Mouse (Mus musculus): Measurements from ENCODE around the gene Gpx1.
"Not testable (repeated sequence)": the region's sequence is repeated elsewhere in the genome, so short reads cannot be mapped to it uniquely, and the experiment has no call there.

Gpx1 gene

GRCm38 (mm10) chr9:108338886-108339781 lies at the start of gene Gpx1:
TSS of gene Gpx1 (plus strand) at chr9:108338903.
- peak; percentile 94 for DNase-seq (ENCODE audit: low read depth, low spot score)

DNA sequence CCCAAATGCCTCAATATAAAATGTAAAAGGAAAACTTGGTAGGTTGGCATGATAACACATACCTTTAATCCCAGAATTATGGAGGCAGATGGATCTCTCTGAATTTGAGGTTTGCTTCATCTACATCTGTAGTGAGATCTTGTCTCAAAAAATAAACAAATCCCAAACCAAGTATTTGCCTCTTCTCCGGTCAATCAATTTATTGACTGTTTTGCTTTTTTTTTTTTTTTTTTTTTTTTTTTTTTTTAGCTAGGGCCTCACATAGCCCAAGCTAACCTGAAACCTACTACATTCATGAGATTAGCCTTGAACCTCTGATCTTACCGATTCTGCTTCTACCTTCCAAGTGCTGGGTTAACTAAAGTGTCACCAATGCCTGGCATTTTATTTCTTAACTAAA lies 49.4 kb upstream of the Gpx1 start:
- DNase-seq (ENCODE audit: low read depth, low spot score): no peak

- DNase-seq (ENCODE audit: low read depth, low spot score): peak; percentile 94
Measured at GRCm38 (mm10) chr9:108290016-108290750, 48.5 kb upstream of the Gpx1 start, which contains the start of gene Nicn1. TSS of gene Nicn1 (plus strand) at chr9:108290429.

- DNase-seq (ENCODE audit: low read depth, low spot score): no peak
Measured at GRCm38 (mm10) chr9:108290773-108291172, 47.9 kb upstream of the Gpx1 start.

GRCm38 (mm10) chr9:108296453-108297355 lies 42.0 kb upstream of the Gpx1 start, which contains the start of gene Amt:
TSS of gene Amt (plus strand) at chr9:108296853.
- no peak for DNase-seq (ENCODE audit: low read depth, low spot score)

DNA sequence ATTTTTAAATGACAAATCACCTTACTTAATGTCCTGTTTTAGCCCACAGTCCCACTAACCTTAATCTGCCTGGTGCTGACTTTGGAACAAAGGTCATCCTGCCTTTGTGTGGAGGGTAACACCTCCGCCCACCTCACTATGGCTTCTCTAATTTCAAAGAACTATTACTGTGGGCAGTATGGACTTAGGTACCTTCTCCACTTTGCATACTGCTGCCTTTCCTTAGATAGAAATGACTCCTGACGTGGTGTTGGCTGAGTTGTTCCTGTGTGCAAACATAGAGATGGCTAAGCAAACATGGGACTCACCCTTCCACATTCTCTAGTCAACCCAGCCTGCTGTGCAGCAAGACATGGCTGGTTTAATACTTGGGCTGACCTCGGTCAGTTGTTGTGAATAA lies 36.9 kb upstream of the Gpx1 start:
- no peak for DNase-seq (ENCODE audit: low read depth, low spot score)

DNA sequence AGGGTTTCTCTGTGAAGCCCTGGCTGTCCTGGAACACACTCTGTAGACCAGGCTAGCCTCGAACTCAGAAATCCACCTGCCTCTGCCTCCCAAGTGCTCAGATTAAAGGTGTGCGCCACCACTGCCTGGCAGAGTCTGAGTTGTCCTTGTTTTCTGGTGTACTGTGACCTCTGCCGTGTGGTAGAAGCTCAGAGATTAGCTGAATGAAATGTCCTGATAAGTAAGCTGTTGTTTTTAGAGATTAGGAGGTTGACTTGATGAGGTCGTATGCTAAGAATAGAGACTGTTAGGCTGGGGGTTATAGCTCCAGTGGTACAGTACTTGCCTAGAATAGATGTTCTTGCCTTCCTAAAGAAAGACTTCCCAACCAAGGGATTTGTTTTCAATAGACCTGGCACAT lies 34.0 kb upstream of the Gpx1 start:
- DNase-seq (ENCODE audit: low read depth, low spot score): no peak

- DNase-seq (ENCODE audit: low read depth, low spot score): no peak
Measured at GRCm38 (mm10) chr9:108305170-108305569, 33.5 kb upstream of the Gpx1 start.

DNA sequence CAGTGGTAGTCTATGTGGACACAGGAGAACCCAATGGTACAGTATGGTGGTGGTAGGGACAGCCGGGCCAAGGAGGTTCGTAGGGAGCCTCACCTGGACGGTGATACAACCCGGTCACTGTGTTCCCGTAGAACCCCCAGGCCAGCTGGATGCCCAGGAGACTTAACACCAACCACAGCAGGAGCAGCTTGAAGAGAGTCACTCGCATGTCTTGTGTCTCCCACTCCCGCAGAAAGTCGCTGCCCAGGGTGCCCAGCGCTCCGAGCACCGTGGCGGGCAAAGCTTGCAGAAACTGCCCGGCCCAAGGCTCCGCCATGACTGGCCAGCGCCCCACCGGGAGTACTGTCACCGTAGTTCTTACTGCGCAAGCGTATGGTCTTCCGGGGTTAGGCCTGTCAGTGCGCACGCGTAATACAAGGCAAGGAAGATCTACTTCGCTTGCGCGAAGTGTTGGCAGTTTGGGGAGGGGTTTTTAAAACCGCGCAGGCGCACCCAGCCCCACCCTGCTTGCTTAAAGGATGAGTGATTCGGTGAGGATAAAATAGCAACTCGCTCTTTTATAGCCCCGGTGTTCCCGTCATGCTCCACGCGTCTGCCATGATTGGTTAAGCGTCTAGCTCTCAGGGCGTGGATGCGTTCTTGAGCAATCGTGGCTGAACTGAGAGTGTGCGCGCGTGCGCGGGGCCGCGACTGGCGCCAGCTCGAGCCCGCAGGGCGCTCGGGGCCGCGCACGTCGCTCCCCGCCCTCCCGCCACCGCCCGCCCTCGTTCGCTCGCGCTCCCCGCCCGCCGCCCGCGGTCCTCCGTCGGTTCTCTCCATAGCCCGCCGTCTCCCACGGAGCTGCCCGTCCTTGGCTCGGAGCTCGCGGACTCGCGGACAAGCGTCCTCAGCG lies 32.8 kb upstream of the Gpx1 start, which contains the start of the genes Rhoa and Tcta:
TSS of gene Rhoa (plus strand) at position 501 of the 892 bp plus-strand sequence.
TSS of gene Tcta (minus strand) at position 532 of the 892 bp plus-strand sequence.
- peak; percentile 100 for DNase-seq (ENCODE audit: low read depth, low spot score)

GRCm38 (mm10) chr9:108306571-108306980 lies 32.1 kb upstream of the Gpx1 start:
- DNase-seq (ENCODE audit: low read depth, low spot score): peak; percentile 85

DNA sequence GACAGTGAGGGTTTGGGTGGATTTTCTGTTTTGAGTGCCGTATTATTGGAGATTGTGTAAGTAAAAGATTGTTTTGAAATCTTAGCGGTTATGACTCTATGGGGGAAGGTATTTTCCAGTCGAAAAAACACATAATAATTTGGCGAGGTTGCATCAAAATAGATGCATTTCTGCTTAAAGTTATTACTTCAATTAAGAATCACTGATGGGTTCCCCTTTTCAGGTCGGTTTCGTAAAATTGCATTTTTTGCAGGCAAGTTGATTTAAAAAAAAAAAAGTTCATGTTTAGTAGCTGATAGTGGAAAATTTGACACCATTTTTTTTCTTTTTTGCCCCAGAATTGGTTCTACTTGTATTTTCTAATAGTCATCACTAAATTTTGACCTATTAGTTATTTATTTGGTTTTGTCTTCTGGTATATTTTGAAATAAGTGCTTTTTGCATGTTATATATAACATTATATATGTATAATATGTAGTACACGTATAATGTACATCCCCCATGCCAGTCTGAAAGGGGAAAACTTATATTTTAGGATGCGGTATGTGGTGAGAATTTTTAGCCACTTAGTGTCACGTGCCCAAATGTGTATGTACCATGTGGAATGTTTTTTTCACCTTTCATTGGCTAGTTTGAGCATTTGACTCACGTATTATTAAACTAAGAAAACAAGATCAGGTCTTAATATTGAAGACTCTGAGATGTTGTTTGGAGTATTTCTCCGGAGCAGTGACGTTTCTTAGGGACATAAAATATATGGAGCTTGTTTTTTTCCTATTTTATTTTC lies 31.5 kb upstream of the Gpx1 start:
- DNase-seq (ENCODE audit: low read depth, low spot score): peak; percentile 33

GRCm38 (mm10) chr9:108308141-108308540 lies 30.6 kb upstream of the Gpx1 start:
- DNase-seq (ENCODE audit: low read depth, low spot score): no peak

GRCm38 (mm10) chr9:108317572-108317971 lies 21.1 kb upstream of the Gpx1 start:
- peak; percentile 32 for DNase-seq (ENCODE audit: low read depth, low spot score)

- no peak for DNase-seq (ENCODE audit: low read depth, low spot score)
Measured at GRCm38 (mm10) chr9:108318462-108318861, 20.2 kb upstream of the Gpx1 start.

- not testable (repeated sequence) for DNase-seq (ENCODE audit: low read depth, low spot score)
Measured at GRCm38 (mm10) chr9:108322054-108322453, 16.6 kb upstream of the Gpx1 start.

DNA sequence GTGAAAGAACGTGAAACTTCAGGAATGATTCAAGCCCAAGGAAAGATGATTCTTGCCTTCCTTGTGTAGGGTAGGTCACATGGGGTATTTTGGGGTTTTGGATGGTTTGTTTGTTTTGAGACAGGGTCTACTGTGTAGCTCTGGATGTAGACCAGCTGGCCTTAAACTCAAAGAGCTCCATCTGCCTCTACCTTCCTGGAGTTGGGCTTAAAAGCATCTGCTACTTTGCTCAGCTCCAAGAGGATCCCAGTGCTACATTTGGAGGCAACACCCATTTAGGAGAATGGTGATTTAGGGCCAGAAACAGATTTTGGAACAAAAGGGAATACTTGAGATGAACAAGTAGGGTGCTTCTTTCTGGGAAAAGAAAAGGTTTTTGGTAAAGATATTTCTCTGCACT lies 13.9 kb upstream of the Gpx1 start:
- DNase-seq (ENCODE audit: low read depth, low spot score): no peak

GRCm38 (mm10) chr9:108325811-108326210 lies 12.9 kb upstream of the Gpx1 start:
- DNase-seq (ENCODE audit: low read depth, low spot score): no peak

DNA sequence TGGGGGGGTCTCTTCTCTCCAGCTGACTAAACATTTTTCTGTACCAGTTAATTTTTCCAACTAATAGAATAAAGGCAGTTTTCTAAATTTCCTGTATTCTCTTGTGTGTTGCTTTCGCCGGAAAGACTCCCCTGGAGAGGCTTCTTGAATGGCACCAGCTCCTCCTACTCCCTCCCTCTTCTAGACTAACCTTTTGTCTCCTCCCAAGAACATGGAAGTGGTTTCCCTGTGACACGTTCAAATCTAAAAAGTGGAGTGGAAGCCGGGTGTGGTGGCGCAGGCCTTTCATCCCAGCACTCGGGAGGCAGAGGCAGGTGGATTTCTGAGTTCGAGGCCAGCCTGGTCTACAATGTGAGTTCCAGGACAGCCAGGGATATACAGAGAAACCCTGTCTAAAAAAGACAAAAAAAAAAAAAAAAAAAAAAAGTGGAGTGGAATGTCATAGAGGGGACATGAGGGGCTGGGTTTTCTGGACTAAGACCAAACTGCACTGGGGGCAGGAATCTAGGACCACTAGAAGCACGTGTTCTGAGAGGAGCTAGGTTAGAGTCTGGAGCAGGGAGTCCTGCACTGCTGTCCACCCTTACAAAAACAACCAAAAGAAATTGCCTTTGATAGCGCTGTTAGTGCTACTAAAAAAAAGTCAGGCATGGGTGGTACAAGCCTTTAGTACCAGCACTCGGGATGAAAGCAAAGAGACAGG lies 704 bp upstream of the Gpx1 start:
- DNase-seq (ENCODE audit: low read depth, low spot score): no peak

DNA sequence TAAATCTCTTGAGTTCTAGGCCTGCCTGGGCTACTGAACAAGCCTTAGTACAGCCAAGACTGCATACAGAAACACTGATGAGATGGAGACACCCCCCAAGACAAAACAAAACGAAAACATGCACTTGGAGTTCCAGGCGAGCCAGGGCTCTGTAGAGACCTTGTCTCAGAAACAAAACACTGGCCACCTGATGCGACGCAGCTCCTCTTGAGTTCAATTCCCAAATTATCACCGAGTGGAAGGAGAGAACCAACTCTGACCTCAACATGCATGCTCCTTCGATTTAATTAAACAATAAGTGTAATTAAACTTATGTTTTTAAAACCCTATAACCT lies 185 bp upstream of the Gpx1 start:
- no peak for DNase-seq (ENCODE audit: low read depth, low spot score)
